Mouse (Mus musculus) testis, postnatal 14 days (tissue): ENCODE measurements at regions not wholly inside any gene's neighbourhood (a gene's known extent, or its start where the extent isn't known, plus 50 kb on each side); places are given as distances from the start of the nearest gene placed in this dataset.

Experiments
- DNase-seq: peaks from one replicate; pipeline ENCODE4 v3.0.0; 2021; ENCODE audit warnings: low spot score

DNA sequence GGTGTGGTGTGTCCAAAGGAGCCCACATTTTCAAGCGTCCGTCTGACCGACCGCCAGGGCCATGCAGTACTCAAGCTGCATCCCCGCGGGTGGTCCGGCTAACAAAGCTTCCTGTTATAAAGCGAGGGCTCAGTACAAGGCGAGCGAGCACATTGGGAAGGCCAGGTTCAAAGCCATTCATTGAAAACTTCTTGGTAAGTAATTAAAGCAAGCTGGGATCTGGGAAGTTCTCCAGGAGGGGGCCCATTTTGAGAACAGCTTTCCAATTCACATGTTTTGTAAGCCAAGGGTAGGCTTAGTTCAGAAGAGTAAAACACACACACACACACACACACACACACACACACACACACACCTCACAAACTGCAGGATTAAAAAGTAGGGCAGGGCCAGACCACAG, 57.3 kb upstream of the Prep start:
- peak; percentile 8 for DNase-seq

DNA sequence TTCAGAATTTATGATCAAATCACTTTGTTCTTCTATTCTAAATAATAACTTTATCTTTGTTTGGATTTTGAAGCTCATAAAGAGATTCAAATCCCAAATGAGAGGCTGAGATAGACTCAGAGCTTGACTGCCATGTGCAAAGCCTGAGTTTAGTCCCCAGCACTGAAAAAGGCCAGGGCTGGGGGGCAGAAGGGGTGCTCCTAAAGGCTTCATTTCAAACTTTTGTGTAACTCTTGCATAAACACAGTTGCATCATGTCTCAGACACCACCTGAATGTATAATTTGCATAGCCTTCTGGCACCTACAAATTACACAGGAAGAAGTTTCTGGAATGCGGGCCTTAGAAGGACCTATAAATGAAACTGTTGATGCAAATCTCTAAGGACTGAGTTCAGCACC, 57.8 kb upstream of the Prep start:
- no peak for DNase-seq

DNA sequence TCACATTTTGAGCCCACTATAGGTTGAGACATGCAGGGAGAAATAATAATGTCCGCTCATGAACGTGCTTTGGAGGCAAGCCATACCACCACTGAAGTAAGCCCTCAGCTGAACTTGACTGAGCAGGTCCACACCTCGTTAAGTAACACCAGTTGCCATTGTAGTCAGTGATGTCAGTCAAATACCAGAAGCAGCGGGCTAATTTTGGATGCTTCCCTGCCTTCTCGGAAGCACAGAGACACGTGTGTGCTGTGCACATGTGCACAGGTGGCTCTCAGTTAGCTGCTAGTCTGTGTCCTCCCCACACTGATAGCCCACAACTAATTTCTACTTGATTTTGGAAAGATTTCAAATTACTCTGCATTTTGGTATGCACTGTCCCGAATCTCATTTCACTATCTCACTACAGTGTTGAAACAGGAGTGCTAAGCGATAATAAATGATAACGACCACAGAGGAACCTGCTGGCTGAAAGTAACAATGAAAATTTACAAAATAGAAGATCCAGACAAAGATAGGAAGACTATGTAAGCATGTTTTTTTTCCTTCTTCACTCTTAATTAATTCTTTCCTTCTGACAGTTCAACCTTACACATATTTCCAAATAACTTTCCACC, 62.9 kb upstream of the Prep start:
- DNase-seq, result no peak

DNA sequence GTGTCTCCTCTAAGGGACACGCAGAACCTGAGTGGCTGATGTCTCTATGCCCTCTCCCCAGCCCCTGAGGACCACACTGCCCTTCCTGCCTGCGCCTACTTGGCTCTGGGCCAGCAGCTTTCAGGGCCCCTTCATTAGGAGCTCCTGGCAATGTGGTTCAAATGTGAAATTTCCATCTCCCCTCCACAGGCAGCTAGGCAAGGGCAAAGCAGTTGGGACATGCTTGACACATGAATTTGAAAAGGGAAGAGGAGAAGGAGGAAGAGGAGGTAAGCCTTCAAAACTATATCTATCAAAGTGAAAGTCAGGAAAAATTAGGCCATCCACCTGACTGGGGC, 63.7 kb upstream of the Prep start:
- DNase-seq, result no peak

DNA sequence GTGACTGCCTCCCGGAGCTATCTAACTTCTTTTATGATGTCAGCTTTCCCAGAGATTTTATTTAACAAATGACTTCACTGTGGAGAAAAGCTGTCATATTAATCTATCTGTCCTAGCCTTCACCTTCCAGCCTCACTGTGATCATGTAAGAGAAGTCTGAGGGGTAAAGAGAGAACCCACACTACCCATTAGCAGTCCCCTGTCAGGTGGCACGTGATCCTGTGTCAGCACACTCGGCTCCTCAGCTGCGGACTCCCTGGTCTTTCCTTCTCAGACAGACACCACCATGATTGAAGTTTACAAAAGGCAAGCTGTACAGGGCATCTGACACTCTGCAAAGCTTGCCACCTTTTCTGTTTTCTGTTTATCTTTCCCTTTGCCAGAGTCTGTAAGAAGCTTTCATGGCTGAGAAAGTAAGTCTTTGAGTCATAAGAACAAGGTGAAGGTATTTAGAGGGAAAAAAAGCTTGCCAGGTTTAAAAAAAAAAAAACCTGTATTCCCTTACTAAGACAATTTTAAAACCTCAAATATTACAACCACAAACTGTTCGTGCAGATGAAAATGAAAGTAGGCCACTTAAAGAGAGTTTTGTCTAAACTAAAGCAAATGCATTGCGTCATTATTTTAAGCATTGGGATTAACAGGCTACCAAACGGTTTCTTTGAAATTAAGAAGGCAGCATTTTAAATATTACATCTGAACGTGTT, 64.2 kb upstream of the Prep start:
- no peak for DNase-seq

DNA sequence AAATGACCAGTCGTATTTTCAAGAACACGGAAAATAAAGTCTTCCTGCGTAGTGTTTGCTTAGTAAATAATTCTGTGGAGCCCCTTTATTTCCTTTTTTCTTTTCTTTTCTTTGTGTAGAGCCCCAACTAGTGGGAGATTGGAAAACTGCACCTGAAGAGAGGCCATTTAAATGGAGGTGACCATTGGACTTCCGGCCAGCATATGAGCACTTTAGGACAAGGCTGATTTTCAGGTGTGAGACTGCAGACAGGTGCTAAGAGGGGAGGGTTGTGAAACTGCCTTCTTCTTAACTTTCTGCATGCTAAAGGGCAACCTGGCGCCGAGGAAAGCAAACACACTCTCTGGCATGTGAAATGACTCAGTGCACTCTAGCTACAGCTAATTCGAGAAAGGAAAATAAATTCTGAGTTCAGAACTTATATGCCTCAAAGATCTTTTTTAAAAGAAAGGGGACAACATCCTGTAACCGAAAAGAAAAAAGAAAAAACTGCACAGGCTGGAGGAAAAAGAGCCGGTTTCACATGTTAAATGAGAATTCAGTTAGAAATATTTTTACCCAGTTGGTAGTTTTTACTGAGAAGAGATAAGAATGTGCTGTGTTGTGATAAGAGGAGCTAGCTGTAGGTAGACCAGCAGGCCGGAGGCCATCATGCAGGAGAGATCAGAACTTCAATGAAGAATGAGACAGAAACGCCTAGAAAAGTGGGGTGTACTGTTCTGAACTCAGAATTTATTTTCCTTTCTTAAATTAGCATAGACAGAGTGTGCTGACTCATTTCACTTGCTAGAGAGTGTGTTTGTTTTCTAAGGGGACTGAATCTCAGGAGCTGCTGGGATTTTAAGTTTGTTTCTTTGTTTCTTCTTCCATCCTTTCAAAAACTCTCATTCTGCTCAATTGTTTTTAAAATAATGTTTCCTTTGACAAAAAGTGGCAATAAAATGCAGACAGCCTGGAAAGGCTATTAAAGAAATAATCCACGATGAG, 65.8 kb upstream of the Prep start:
- DNase-seq, result no peak

DNA sequence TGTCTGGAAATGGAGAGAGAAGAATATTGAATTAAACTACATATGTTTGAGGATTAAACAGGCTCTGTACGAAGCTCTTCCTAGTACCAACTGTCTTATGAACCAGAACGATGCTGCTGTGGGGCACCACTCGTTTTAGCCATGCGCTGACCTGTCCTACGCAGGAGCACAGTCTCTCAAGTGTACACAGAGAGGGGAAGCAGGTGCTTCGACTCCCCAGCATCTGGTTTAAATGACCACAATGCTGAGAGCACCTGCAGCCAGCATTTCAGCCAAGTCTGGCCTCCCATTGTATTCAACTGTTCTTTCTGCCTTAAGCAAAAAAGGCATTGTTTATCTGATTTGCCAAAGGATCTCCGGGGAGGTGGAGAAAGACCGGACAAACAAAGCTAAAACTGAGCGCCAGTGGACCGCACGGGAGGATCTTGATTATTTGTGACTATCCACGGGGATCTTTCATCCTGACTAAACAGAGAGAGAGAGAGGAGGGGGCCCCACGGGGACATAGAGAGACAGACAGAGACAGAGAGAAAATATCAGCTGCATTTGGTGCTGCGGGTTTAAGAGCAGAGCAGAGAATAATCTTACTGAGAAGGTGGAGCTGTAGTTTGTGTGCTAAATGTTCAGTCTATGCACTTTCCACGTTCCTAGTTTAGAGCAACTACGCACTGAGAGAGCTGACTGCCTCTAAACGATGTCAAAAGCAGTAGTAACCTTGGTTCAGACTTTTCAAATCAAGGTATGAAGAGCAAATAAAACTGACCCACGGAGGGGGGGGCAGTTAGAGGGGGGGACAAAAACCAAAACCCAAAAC, 66.8 kb upstream of the Prep start:
- no peak for DNase-seq

DNA sequence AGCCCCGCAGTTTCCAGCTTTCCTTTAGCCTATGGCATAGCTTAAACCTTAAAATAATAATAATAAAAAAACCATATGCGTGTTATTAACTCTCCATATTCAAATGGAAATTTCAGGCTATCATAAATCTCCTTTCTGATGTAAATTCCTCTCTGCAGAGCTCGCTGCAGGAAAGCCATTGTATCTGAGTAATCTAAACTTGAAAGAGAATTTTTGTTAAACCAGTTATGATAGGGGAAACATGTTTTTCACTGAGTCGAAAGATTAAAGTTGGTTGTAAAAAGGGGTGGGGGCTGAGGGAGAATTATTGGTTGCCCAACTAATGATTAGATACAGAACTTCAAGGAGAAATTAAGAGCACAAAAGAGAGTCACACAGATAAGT, 69.1 kb upstream of the Prep start:
- DNase-seq, result no peak

DNA sequence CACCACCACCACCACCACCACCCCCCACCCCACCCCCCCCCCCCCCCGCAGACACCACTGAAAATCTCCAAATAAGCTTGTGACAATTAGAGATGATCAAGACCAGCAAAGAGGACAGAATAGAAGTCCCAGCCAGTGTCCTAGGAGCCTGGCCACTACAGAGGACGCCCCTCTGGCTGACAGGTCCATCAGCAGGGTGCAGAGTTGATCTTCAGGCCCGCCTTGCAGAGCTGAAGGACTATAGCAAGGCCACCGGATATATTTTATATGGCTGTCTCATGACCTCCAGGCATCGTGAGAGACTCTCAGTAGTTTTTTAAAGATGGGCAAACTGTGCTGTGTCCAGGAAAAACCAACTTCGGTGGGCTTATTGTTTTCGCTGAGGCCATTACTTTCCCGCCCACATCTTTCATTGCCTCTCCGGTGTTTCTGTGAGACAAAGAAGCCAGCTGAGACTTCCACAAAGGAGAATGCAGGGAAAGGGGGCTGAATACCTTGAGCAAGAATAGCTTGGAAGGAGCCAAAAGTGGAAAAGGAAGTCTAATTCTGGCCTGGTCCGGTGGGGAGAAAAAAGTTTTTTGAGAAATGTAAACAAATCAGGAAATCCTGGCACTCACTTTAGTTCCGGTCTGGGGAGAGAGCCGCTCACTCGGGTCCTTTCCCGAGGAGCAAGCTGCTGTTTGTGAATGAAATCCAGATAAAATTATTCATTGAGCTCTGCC, 69.7 kb upstream of the Prep start:
- DNase-seq, result no peak

DNA sequence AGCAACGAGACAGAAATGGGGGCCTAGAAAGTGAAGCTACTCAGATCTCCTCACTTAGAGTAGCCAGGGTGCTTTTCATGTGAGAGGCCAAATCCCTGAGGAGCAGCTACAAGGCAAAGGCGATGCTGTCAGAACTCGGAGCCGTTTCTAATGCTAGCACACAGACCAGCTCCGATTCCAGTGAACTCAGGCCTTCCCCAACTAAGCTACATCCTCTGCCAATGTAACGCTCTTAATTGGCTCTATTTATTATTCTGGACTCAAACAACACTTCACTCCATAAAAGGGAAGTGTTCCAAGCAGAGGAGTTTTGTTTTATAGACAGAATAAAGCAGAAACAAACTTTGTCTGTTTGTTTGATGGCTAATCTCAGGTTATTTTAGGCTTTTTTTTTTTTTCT, 71.2 kb upstream of the Prep start:
- DNase-seq, result no peak

DNA sequence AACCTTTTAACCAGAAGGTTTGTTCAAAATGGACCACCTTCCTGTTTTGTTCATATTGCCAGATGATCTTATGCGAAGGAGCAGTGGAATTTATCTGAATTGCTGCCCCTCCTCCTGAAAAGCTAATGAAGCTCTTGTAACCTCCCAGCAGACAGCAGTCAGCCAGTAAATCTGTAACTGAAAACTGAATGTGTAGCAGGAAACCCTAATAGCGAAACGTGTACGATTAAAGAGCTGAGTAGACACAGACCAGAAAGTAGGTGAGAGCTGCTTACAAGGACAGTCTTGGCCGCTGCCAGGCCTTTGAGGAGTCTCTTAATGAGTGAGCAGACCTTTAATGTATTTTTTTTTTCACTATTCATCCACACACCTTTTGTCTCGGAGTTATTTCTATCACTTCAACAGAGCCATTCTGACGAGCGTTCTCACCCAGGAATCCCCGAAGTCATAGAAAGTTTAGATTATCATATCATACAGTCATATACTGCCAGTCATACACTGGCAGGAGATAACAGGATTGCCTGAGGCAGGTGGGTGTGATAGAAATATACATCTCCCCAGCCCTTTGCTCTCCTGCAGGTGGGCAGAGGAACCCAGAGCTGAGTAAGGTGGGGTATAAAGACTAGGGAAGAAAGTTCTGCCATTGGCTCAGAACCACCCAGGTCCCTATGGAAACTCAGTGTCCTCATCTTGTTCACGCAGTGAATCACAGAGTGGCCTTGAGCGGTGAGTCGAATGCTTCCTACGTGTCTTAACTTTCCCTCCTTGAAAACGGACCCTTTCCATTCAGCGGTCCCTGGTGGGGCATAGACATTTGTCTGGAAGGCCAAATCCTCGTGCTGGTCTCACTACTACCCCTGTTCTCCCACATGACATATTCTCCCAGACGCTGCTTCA, 72.4 kb upstream of the Prep start:
- no peak for DNase-seq

DNA sequence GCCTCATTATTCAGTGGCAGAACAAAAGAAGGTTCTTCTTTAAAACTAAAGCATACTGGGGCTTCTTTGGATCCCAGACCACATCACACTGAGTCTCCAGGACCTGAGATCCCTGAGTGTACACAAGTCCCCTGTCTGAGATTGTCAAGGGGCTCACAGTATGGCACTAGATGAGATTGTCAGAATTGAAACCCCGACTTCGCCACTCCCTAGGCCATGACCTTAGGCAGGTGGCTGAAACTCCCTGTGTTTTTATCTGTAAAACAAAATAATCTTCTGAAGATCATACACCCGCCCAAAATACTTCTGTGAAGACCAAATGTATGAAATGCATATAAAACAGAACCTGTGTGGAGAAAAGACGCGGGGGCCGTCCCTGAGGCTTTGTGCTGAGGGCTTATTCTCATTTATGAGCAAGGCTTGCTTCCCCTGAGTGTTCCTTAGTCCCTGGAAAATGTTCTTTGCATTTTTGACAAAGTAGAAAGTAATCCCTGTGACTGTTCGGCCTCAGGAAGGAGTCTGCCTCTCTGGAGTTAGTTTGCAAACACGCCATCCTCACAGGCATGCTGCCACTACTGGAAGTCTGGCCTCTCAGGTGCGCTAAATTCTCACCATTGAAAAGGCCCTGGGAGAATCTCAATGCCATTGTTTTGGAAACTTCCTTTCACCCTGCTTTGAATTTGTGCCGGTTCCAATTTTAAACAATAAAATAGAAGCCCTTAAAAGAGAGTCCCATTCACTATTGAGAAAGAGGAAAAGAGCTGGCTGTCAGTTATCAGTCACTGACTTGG, 73.3 kb upstream of the Prep start:
- no peak for DNase-seq

DNA sequence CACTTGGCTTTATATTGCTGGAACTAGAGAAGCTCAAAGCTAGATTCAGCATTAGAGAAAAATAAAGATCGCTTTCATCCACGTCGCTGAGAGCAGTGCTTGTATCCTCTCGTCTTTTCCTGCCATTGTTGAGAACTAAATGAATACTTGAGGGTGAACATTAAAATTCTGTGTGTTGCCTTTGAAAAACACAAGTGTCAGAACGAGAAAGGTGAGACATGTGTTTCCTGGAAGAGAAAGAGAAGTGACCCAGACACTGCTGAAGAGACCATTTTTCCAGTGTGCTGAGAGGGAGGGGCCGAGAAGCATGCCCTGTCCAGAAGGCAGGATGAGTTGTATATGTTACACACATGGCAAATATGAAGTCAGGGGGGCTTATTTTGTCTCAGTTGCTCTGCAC, 77.5 kb upstream of the Prep start:
- no peak for DNase-seq

DNA sequence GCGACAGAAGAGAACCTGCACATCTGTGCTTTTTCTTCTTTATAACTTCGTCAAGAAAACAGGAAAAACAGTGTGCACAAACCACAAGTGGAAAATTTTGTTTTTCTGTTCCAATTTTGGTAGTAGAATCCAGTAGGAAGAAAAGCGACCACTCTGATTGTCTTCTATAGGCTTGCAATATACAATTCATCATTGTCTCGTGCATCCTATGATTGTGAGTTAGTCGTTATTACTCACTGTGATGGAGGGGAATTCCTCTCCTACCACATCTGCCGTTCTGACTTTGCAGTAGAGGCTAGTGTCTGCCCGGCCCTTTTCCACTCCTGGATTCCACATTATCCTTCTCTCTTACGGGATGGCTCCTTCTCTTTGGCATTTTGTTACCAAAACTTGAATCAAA, 78.2 kb upstream of the Prep start:
- no peak for DNase-seq

DNA sequence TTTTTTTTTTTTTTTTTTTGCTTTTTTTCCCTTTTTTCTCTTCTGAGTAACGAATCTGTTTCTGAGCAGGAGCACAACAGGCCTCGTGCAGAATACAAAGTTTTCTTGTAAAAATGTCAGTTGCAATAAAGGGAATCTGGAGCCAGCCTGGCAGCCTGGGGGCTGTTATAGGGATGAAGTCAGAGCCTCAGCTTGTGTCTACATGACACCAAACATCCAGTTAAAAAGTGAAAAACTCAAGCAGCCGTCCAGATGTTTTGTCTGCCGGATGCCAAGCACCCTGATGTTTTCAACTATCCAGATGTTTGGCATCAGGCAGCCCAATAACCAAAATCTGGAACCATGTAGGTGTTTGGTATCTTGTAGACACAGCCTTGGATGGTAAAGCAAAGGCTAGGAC, 79.4 kb upstream of the Prep start:
- no peak for DNase-seq

DNA sequence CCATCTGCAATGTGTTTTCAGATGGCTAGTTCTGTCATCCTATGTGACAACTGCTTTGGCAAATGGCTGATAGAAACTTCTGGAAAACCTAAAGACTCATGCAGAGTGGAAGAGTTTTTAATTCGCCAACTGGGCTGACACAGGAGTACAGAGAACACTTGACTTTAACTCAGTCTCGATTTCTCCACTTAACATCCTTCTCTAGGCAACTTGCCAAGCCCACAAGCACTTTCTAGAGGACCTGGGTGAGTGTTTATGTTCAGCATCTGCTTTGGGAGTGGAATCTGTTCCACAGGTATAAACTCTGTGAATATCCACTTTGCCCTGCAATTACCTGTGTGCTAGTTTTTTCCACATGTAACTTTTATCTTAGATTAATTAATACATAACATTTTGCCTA, 85.1 kb upstream of the Prep start:
- no peak for DNase-seq

DNA sequence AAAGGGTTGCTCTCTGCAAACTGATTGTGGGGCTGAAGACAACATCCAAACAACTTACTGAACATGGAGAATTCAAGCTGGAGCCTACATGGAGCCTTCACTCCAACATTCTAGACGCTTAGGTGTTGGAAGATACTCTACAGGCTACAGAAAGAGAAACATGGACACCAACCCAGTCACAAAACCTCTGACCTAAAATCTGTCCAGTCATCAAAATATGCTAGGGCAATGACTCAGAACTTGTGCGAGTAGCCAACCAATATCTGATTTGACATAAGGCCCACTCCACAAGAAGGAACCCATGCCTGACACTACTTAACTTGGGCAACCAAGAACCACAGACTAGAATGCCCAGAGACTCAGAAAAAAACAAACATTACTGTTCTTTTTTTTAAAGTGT, 90.2 kb upstream of the Prep start:
- no peak for DNase-seq

DNA sequence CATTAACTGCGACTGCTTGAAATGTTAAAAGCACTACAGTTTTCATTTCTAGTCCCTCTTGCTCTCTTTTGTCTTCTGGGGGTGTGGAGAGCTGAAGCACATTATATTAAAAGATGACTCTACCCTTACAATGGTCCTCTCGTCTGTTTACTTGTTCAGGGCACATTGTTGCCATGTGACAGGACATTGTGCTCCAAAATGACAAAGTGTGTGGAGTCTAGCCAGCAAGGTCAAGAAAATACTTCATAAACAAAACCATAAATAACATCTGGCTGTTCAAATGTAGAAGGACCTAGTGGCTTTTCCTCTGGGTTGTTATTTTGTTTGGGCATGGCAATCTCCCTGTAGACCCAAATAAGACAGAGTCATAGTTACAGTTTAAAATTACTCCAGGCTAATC, 95.1 kb upstream of the Prep start:
- no peak for DNase-seq

DNA sequence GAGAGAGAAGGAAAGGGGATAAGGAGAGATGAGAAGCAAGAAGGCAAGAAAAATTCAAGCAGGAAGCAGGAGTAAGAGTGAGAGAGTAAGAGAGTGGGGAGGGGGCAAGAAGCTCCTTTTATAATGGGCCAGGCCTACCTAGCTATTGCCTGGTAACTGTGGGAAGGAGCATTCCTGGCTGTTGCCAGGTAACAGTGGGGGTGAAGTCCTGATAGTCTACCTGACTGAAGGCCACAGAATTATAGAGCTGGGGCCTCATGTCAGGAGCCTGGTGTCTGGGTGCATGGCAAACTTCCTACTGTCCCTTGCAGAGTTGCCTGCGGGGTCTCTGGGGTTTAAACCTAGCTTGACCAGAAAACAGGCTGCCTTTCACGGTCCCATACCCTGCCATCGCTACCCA, 107.0 kb upstream of the Prep start:
- DNase-seq, result no peak

DNA sequence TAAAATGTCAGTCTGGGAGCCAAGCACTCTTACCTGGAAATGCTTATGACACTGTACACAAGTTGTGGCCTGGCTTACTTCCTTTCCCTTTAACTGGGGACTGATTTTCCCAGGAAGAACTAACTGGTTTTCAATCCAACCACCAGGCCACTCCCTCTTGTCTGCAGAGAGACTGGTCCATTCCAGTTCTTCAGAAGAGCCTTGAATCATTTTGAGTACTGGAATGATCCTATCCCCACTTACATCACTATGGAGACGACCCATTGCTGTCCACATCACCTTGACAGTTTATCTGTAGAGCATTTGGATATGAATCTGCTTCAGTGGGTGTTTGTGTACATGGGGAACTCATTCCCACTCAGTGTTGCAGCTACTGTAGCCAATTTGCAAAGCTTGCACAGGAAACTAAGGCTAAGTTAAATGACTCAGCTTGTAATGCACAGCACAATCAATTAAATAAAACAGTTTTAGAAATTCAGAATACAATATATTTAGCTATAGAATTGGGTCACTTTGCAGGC, 121.7 kb upstream of the Prep start:
- no peak for DNase-seq
